Mouse (Mus musculus): ENCODE measurements around the gene Ivns1abp.

DNA sequence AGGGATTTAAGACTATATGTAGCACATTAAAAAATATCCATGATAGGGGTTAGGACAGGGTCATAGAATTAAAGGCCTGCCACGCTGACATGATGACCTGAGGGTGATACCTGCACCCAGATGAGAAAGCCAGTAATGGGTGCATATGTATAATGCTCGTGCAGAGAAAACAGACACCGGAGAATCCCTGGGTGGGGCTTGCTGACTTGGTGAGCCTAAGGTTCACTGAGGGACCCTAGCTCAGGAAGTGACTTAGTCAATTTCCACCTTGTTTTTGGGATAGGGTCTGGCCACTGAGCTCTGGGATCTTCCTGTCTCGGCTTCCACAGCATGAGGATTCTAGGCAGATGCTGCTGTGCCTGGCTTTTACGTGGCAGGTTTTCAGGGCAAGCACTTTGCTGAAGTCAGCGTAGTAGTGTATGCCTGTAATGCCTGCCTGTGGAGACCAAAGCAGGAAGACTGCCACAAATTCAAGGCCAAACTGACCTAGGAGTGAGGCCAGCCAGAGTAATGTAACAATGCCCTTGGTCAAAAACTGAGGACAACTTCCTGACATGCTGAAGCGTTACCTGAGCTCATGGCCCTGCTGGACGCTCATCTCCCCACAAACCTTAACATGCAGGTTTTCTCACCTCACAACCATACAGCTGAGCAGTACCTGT is 22.8 kb downstream of the Ivns1abp start:
- TF ChIP-seq RAD21 (IDR thresholded peaks at IDR 0.05; ENCODE audit: low read depth, low read length) (no peak), CTCF (conservative IDR thresholded peaks at IDR 0.05 in 1 of 2, IDR thresholded peaks at IDR 0.05 in 1 of 2; ENCODE audit: low read depth in 2 of 2, low read length in 2 of 2) (no peak), POLR2A (IDR thresholded peaks at IDR 0.05; ENCODE audit: low read depth, low read length) (no peak), EP300 (IDR thresholded peaks at IDR 0.05; ENCODE audit: low read length) (no peak), MEF2A (IDR thresholded peaks at IDR 0.05; ENCODE audit: borderline replicate concordance, low read depth, low read length) (no peak), ELF1 (IDR thresholded peaks at IDR 0.05; ENCODE audit: low read depth, low read length) (no peak), UBTF (IDR thresholded peaks at IDR 0.05; ENCODE audit: low read depth, low read length) (no peak), IRF4 (IDR thresholded peaks at IDR 0.05; ENCODE audit: low read depth, low read length) (no peak)
